Mouse (Mus musculus) layer of hippocampus, adult 8-10 months (tissue): ENCODE results near the gene Ccl11. TPM values are rescaled to one million over a fixed set of nuclear protein-coding genes. Genes with fewer than 3 reads are reported as not detected.

Experiments used
- total RNA-seq, 4 experiments: library from RNA; stranded (reverse); gene quantifications; 2 replicates each; pipeline ENCODE4 v1.2.4; 2022

Gene Ccl11
- total RNA-seq, 4 experiments from 2014 or later, result not detected

Other genes starting within 250 kb of the Ccl11 start
- under 1 TPM in 3 of 4 experiments, not detected in 1; 0.08 to 0.24 (median 0.18) TPM for gene 5530401A14Rik, start 197.2 kb upstream of the Ccl11 start, total RNA-seq
- 10 to 100 TPM; 53.7 to 58.2 (median 54.8) TPM for gene Asic2, start 89.4 kb upstream of the Ccl11 start, total RNA-seq
- under 1 TPM in 1 of 4 experiments, not detected in 3; 0.56 TPM for gene Ccl2, start 22.3 kb upstream of the Ccl11 start, total RNA-seq
- gene Gm17268, start 19.3 kb upstream of the Ccl11 start, total RNA-seq, result not detected
- gene Ccl7, start 12.1 kb upstream of the Ccl11 start, total RNA-seq, result not detected
- 1 to 10 TPM in 1 of 4 experiments, not detected in 3; 2.4 TPM for gene Ccl12, start 44.0 kb downstream of the Ccl11 start, total RNA-seq
- gene Ccl8, start 57.4 kb downstream of the Ccl11 start, total RNA-seq, result not detected
- gene Ccl1, start 247.9 kb downstream of the Ccl11 start, total RNA-seq, result not detected